Mouse (Mus musculus): ENCODE results near the gene Cmtm3. TPM values are rescaled to one million over a fixed set of nuclear protein-coding genes. Genes with fewer than 3 reads are reported as not detected.

Cmtm3 gene
- polyA plus RNA-seq, 1 experiment, result not detected

DNA sequence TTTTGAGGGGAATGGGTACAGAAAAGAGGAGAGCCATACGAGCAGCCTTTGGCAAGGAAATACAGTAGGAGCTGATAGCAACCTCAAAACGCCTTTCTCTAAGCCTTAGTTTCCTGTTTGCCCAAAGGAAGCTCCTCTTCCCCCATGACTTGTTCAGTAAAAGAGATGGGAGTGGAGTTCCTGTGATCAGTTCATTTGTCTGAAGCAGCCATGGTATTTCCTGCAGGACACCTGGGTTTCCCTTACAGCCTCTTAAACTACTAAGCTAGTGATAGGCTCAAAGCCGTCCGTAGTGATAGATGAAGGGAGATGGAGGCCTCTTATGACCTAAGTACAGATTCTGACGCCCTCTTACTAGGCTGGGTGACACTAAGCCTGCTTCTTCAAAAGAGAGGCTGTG is 3.2 kb downstream of the Cmtm3 start:
- no peak overlapping the region for H3K27ac ChIP-seq (ENCODE audit: insufficient read depth, low read depth, low read length)
- H3K4me1 ChIP-seq (ENCODE audit: control insufficient read depth, insufficient read depth, low read length), result peaks cover 15% of the 10 kb centered on the region
- TF ChIP-seq CTCF (IDR thresholded peaks at IDR 0.05; ENCODE audit: insufficient read depth, low read depth, low read length) (no peak), POLR2A (IDR thresholded peaks at IDR 0.05; ENCODE audit: insufficient read depth, low read depth, low read length) (no peak)
- no peak overlapping the region for H3K4me3 ChIP-seq (ENCODE audit: insufficient read depth, low read depth, low read length)
- WGBS, result 94% methylated on average over 5 of the region's 5 CpGs

DNA sequence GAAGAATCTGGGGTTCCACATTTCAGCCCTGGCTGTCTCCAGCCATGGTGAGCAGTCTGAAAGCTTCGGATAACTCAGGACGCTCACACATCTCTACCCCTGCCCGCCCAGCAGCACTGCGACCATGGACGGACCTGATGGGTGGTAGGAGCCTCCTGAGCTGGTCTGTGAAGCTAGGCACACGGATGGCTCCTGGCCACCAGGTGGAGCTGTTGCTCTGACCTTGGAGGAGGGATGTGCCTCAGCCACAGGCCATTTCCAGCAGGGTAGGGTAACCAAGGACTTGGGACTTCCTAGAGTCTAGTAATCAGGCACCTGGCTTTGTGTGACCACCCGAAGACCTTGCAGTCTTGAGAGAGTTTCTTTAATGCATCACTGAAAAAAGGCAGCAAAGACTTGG is 4.7 kb downstream of the Cmtm3 start:
- WGBS, result 13% methylated on average over 7 of the region's 7 CpGs
- TF ChIP-seq CTCF (IDR thresholded peaks at IDR 0.05; ENCODE audit: insufficient read depth, low read depth, low read length), result peak; percentile 88
- TF ChIP-seq POLR2A (IDR thresholded peaks at IDR 0.05; ENCODE audit: insufficient read depth, low read depth, low read length), result no peak
- Histone ChIP-seq H3K4me1 (ENCODE audit: control insufficient read depth, insufficient read depth, low read length) (peaks cover 15% of the 10 kb centered on the region), H3K27ac (ENCODE audit: insufficient read depth, low read depth, low read length) (no peak overlapping the region), H3K4me3 (ENCODE audit: insufficient read depth, low read depth, low read length) (no peak overlapping the region)

DNA sequence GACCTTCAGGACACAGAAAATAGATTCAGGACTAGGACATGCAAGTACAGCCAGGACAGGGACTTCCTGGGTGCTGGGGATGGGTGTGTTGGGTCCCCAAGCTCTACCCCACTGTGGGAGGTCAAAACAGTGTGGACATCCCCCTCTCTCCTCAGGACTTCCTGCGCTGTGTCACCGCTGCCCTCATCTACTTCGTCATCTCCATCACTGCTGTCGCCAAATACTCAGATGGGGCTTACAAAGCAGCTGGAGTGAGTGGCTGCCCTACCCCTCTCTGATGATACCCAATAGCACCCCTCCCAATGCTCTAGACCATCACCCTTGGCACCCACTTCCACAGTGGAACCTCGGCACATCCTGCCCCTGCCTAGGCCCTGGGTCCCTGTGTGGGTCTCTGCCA is 5.4 kb downstream of the Cmtm3 start:
- H3K27ac ChIP-seq (ENCODE audit: insufficient read depth, low read depth, low read length), result no peak overlapping the region
- no peak overlapping the region for H3K4me3 ChIP-seq (ENCODE audit: insufficient read depth, low read depth, low read length)
- 89% methylated on average over 5 of the region's 5 CpGs for WGBS
- TF ChIP-seq CTCF (IDR thresholded peaks at IDR 0.05; ENCODE audit: insufficient read depth, low read depth, low read length) (no peak), POLR2A (IDR thresholded peaks at IDR 0.05; ENCODE audit: insufficient read depth, low read depth, low read length) (no peak)
- H3K4me1 ChIP-seq (ENCODE audit: control insufficient read depth, insufficient read depth, low read length), result peaks cover 12% of the 10 kb centered on the region

DNA sequence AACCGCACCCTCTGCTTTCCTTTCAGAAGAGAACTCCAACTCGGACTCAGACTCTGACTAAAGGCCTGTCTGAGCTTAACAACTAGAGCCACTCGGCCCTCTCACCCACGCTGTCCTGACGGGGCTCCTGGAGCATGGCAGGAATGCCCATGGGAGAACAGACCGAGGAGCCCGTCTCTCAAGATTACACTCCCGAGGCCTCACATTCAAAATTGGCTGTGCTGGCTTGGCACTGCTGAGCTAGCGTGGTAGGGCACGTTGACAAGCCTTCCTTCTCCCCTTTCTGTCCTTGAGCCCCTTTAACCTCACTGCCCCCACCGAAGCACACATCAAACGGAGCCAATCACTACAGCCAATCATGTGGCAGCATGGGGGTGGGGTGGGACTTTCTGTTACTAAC is 7.5 kb downstream of the Cmtm3 start:
- H3K27ac ChIP-seq (ENCODE audit: insufficient read depth, low read depth, low read length), result no peak overlapping the region
- no peak overlapping the region for H3K4me3 ChIP-seq (ENCODE audit: insufficient read depth, low read depth, low read length)
- TF ChIP-seq CTCF (IDR thresholded peaks at IDR 0.05; ENCODE audit: insufficient read depth, low read depth, low read length), result no peak
- 66% methylated on average over 12 of the region's 12 CpGs for WGBS
- H3K4me1 ChIP-seq (ENCODE audit: control insufficient read depth, insufficient read depth, low read length), result no peaks in the 10 kb centered on the region

DNA sequence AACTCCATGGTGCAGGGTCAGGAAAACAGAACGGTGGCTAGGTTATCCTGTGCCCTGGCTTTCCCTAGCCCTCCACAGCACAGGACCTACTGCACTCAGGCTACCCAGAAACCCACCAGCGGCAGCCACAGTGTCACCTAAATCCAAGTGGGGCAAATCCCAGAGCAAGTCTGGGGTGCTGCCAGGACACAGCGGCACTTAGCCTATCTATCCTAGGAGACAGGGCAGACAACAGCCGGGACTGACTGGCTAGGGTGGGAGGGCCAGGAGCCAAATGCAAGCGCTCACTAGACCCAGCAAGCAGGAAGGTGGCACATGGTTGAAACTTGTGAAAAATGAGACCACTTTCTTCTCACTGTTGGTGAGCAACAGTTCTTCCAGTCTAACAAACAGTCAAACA is 9.8 kb downstream of the Cmtm3 start:
- TF ChIP-seq POLR2A (IDR thresholded peaks at IDR 0.05; ENCODE audit: insufficient read depth, low read depth, low read length) (no peak), CTCF (IDR thresholded peaks at IDR 0.05; ENCODE audit: insufficient read depth, low read depth, low read length) (no peak)
- Histone ChIP-seq H3K4me3 (ENCODE audit: insufficient read depth, low read depth, low read length) (no peak overlapping the region), H3K27ac (ENCODE audit: insufficient read depth, low read depth, low read length) (no peak overlapping the region), H3K4me1 (ENCODE audit: control insufficient read depth, insufficient read depth, low read length) (no peaks in the 10 kb centered on the region)
- 60% methylated on average over 5 of the region's 5 CpGs for WGBS

DNA sequence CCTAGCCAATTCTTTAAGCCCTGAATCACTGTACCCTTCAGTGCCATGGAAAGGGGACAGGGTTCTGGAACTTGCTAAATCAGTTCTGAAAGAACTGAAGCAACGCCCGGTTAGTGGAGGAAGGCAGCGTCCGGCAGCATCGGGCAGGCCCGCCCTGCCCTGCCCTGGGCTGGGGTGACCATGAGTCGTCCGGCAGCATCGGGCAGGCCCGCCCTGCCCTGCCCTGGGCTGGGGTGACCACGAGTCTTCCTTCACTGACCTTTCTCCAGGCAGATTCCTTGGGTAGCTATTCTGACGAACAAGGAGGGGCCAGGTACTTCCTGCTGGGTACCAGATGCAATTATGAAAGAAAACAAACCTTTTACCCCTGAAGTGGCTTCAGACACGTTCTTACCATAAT is 10.8 kb downstream of the Cmtm3 start:
- TF ChIP-seq CTCF (IDR thresholded peaks at IDR 0.05; ENCODE audit: insufficient read depth, low read depth, low read length), result no peak
- no peak for TF ChIP-seq POLR2A (IDR thresholded peaks at IDR 0.05; ENCODE audit: insufficient read depth, low read depth, low read length)
- 87% methylated on average over 13 of the region's 13 CpGs for WGBS
- H3K27ac ChIP-seq (ENCODE audit: insufficient read depth, low read depth, low read length), result no peak overlapping the region
- H3K4me1 ChIP-seq (ENCODE audit: control insufficient read depth, insufficient read depth, low read length), result no peaks in the 10 kb centered on the region
- H3K4me3 ChIP-seq (ENCODE audit: insufficient read depth, low read depth, low read length), result no peak overlapping the region

DNA sequence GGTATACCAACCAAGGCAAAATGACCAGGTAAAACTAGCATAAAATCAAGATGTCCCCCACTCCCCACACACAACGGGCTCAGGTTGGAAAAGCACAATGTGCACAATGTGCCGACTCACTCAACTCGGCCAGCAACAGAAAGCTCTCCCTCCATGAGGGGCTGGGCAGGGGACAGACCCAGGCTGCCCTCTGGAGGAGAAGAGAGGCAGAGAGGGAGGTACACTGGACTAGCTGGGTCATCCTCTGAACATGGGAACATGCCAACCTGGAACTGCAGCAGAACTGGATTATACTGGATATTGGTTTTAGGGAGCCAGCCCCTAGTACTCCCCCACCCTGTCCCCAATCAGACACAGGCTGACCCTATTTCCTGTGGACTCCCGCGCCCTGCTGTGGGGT is 14.0 kb downstream of the Cmtm3 start:
- no peak overlapping the region for H3K27ac ChIP-seq (ENCODE audit: insufficient read depth, low read depth, low read length)
- no peak overlapping the region for H3K4me3 ChIP-seq (ENCODE audit: insufficient read depth, low read depth, low read length)
- H3K4me1 ChIP-seq (ENCODE audit: control insufficient read depth, insufficient read depth, low read length), result no peaks in the 10 kb centered on the region
- WGBS, result 51% methylated on average over 5 of the region's 5 CpGs
- no peak for TF ChIP-seq CTCF (IDR thresholded peaks at IDR 0.05; ENCODE audit: insufficient read depth, low read depth, low read length)
- TF ChIP-seq POLR2A (IDR thresholded peaks at IDR 0.05; ENCODE audit: insufficient read depth, low read depth, low read length), result no peak

DNA sequence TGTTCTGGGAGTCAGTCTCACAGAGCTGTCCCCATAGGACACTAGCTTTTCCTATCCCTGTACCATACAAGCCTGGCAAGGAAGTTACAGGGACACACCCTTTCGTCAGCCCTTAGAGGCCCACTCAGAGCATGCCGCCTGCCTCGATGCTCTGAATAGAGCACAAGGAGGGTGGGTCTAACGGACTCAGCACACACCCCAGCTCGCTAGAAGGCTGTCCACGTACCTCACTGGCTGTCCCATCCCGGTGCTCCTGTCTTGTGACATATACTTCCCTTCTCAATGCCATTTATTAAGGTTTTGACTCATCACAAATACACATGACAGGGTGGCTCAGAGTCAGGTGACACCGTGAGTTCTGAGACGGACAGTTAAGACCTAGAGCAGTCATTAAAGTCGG is 15.3 kb downstream of the Cmtm3 start:
- 91% methylated on average over 10 of the region's 10 CpGs for WGBS
- Histone ChIP-seq H3K4me1 (ENCODE audit: control insufficient read depth, insufficient read depth, low read length) (peaks cover 5% of the 10 kb centered on the region), H3K27ac (ENCODE audit: insufficient read depth, low read depth, low read length) (no peak overlapping the region), H3K4me3 (ENCODE audit: insufficient read depth, low read depth, low read length) (no peak overlapping the region)
- TF ChIP-seq POLR2A (IDR thresholded peaks at IDR 0.05; ENCODE audit: insufficient read depth, low read depth, low read length), result no peak
- no peak for TF ChIP-seq CTCF (IDR thresholded peaks at IDR 0.05; ENCODE audit: insufficient read depth, low read depth, low read length)

DNA sequence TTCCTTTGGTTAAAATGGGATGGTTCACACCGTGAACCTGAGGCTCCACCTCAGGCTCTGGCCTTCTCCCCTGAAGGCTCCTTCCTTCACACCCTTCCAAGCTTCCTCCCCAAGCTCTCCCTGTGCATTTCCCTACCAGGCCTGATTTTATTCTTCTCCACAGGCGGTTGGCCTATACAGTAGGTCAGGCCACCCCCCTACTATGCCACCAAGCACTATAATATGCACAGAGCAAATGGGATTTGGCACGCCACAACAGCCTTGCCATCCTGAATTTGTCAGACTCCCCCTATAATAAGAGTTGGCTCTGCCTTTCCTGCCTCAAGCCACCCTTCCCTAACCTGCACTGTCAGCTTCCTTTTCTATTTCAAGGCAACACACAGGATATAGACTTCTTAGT is 19.4 kb downstream of the Cmtm3 start:
- 68% methylated on average over 3 of the region's 3 CpGs for WGBS
- TF ChIP-seq CTCF (IDR thresholded peaks at IDR 0.05; ENCODE audit: insufficient read depth, low read depth, low read length) (no peak), POLR2A (IDR thresholded peaks at IDR 0.05; ENCODE audit: insufficient read depth, low read depth, low read length) (no peak)
- Histone ChIP-seq H3K4me1 (ENCODE audit: control insufficient read depth, insufficient read depth, low read length) (peaks cover 9% of the 10 kb centered on the region), H3K4me3 (ENCODE audit: insufficient read depth, low read depth, low read length) (no peak overlapping the region), H3K27ac (ENCODE audit: insufficient read depth, low read depth, low read length) (no peak overlapping the region)

DNA sequence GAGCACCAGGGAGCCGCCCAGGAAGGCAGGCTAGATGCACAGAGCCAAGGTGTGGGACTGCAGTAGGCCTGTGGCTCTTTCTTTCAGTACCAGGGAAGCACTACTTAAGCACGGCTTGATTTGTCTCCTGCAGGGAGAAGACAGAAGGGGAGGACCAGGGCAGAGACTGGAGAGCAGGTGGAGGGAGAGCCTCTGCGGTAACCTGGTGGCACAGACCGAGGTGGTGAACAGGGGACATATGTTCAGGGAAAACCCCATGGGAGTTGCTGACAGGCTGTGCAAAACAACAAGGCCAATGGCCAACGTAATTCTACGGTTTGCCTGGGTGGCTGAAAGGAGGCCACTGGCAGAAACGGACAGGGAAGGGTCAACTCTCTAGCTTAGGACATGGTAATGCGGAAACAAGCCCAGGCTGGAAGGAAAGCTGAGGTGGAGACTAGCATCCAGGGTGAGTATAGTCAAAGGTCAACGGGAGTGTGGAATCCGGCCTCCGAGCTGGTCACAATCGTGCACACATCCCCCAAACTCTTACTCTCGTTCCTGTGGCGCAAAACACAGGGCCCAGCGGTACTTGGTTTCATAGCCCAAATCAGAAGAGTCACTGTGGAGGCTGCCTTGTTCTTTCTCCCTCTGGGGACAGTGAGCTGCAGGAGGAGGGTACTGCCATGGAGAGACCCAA is 20.7 kb downstream of the Cmtm3 start:
- no peak for TF ChIP-seq CTCF (IDR thresholded peaks at IDR 0.05; ENCODE audit: insufficient read depth, low read depth, low read length)
- TF ChIP-seq POLR2A (IDR thresholded peaks at IDR 0.05; ENCODE audit: insufficient read depth, low read depth, low read length), result no peak
- H3K27ac ChIP-seq (ENCODE audit: insufficient read depth, low read depth, low read length), result no peak overlapping the region
- H3K4me3 ChIP-seq (ENCODE audit: insufficient read depth, low read depth, low read length), result no peak overlapping the region
- WGBS, result 77% methylated on average over 15 of the region's 15 CpGs
- H3K4me1 ChIP-seq (ENCODE audit: control insufficient read depth, insufficient read depth, low read length), result peaks cover 9% of the 10 kb centered on the region
